Mouse (Mus musculus) adrenal gland, adult 8-10 months (tissue): ENCODE results near the gene Notum. TPM values are rescaled to one million over a fixed set of nuclear protein-coding genes. Genes with fewer than 3 reads are reported as not detected.
A peak's percentile ranks its signal among the peaks of the same experiment; 100 is the strongest.
"Not testable (repeated sequence)": the region's sequence is repeated elsewhere in the genome, so short reads cannot be mapped to it uniquely, and the experiment has no call there.

ENCODE experiments used
- DNase-seq: peaks from one replicate; pipeline ENCODE4 v3.0.0; 2022
- total RNA-seq, 4 experiments: library from RNA; stranded (reverse); gene quantifications; 2 replicates each; pipeline ENCODE4 v1.2.4; 2022

The Notum gene
- total RNA-seq: 1 to 10 TPM; 5.1 to 9.0 (median 7.2) TPM

GRCm38 (mm10) chr11:120661076-120661460, at the start of gene Notum:
TSS of gene Notum (minus strand) at chr11:120661175.
- DNase-seq: no peak

GRCm38 (mm10) chr11:120710672-120711071, 49.7 kb upstream of the Notum start:
- no peak for DNase-seq

- DNase-seq: no peak
Observed at GRCm38 (mm10) chr11:120709551-120709950, 48.6 kb upstream of the Notum start.

GRCm38 (mm10) chr11:120707969-120708368, 47.0 kb upstream of the Notum start:
- DNase-seq: no peak

- DNase-seq: no peak
Observed at GRCm38 (mm10) chr11:120707225-120707624, 46.2 kb upstream of the Notum start.

GRCm38 (mm10) chr11:120706120-120706519, 45.1 kb upstream of the Notum start:
- DNase-seq: no peak

- no peak for DNase-seq
Observed at GRCm38 (mm10) chr11:120704486-120705325, 43.7 kb upstream of the Notum start.

GRCm38 (mm10) chr11:120703696-120704454, 42.9 kb upstream of the Notum start:
- DNase-seq: no peak

GRCm38 (mm10) chr11:120697741-120698140, 36.8 kb upstream of the Notum start:
- peak; percentile 85 for DNase-seq

GRCm38 (mm10) chr11:120696568-120696967, 35.6 kb upstream of the Notum start:
- no peak for DNase-seq

GRCm38 (mm10) chr11:120695641-120696040, 34.7 kb upstream of the Notum start:
- no peak for DNase-seq

GRCm38 (mm10) chr11:120695184-120695583, 34.2 kb upstream of the Notum start:
- DNase-seq: no peak

- no peak for DNase-seq
Observed at GRCm38 (mm10) chr11:120693461-120693860, 32.5 kb upstream of the Notum start.

- DNase-seq: peak; percentile 60
Observed at GRCm38 (mm10) chr11:120692471-120693011, 31.6 kb upstream of the Notum start.

GRCm38 (mm10) chr11:120689365-120689764, 28.4 kb upstream of the Notum start:
- no peak for DNase-seq

GRCm38 (mm10) chr11:120686650-120687272, 25.8 kb upstream of the Notum start:
- DNase-seq: no peak

GRCm38 (mm10) chr11:120684660-120685059, 23.7 kb upstream of the Notum start:
- DNase-seq: no peak

GRCm38 (mm10) chr11:120684086-120684485, 23.1 kb upstream of the Notum start:
- no peak for DNase-seq

- no peak for DNase-seq
Observed at GRCm38 (mm10) chr11:120683536-120683935, 22.6 kb upstream of the Notum start.

GRCm38 (mm10) chr11:120682683-120683082, 21.7 kb upstream of the Notum start:
- no peak for DNase-seq

GRCm38 (mm10) chr11:120679909-120680308, 18.9 kb upstream of the Notum start:
- DNase-seq: no peak

GRCm38 (mm10) chr11:120676951-120677350, 16.0 kb upstream of the Notum start:
- no peak for DNase-seq

- DNase-seq: not testable (repeated sequence)
Observed at GRCm38 (mm10) chr11:120675875-120676274, 14.9 kb upstream of the Notum start.
